Mouse (Mus musculus): ENCODE results near the gene Scaf8. TPM values are rescaled to one million over a fixed set of nuclear protein-coding genes. Genes with fewer than 3 reads are reported as not detected.

Scaf8 gene
- total and polyA plus RNA-seq, 3 experiments, result 23.9 to 47.3 (median 30.7) TPM

DNA sequence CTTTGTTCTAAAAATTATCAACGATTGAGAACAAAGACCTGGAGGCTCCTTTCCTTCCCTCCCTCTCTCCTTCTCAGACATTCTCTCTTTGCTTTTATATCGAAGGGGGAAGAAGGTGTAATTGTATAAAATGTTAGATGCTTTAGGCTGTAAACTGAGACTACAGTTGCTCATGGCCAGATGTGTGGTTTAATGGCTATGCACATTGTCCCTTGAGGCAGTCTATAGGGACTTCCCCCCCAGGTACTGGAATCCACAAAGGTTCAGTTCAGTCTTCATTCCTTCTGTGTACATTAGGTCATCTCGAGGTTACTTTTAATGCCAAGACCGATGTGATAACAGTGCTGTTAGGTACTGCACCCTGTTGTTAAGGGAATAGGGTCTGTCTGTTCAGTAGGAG is 89.1 kb downstream of the Scaf8 start:
- H3K4me3 ChIP-seq (replicated peaks in 1 of 3; ENCODE audit: low read depth in 2 of 3, low read length in 2 of 3, poor library complexity in 1 of 3), result no peak overlapping the region
- H3K27me3 ChIP-seq (replicated peaks), result no peaks in the 10 kb centered on the region
- no peak overlapping the region for H3K9ac ChIP-seq (ENCODE audit: insufficient read depth, low read depth)
- in situ Hi-C loops (cut with MboI; ENCODE audit: low pct_ligation_motif_present, low pct_unique_long_range_greater_than_20kb, low sequenced_read_pairs), result no loop called here
- peak; percentile 52 for DNase-seq (ENCODE audit: extremely low read depth)
- H3K79me2 ChIP-seq (replicated peaks; ENCODE audit: control insufficient read depth, extremely low read depth, insufficient read depth, poor library complexity, severe bottlenecking), result peaks cover 29% of the 10 kb centered on the region
- peaks cover 18 to 60% of the 10 kb centered on the region in 2 experiments for H3K4me1 ChIP-seq (ENCODE audit: control insufficient read depth in 1 of 2, insufficient read depth in 2 of 2)
- peak overlapping the region; percentile 43; the same call in 1 of the 2 replicates for H3K27ac ChIP-seq (ENCODE audit: insufficient read depth, low read depth)
- dilution Hi-C loops (cut with MboI; ENCODE audit: extremely low pct_ligation_motif_present, extremely low pct_unique_long_range_greater_than_20kb, low sequenced_read_pairs), result no loop called here
- no peaks in the 10 kb centered on the region for H3K9me3 ChIP-seq (replicated peaks; ENCODE audit: low read length)
- TF ChIP-seq MAX (IDR thresholded peaks at IDR 0.05; ENCODE audit: low read length) (0 out of 2 replicates have a peak, but pooled peaks have one; percentile 15), GABPA (IDR thresholded peaks at IDR 0.05; ENCODE audit: insufficient replicate concordance, low read depth, low read length) (no peak), EP300 (IDR thresholded peaks at IDR 0.05; ENCODE audit: low read length) (peak; percentile 53), ZKSCAN1 (IDR thresholded peaks at IDR 0.05; ENCODE audit: borderline replicate concordance, low read depth, low read length) (no peak), KAT2A (IDR thresholded peaks at IDR 0.05; ENCODE audit: insufficient replicate concordance, low read length) (no peak), RAD21 (IDR thresholded peaks at IDR 0.05; ENCODE audit: low read depth, low read length) (no peak), MEF2A (IDR thresholded peaks at IDR 0.05; ENCODE audit: borderline replicate concordance, low read depth, low read length) (no peak), BHLHE40 (IDR thresholded peaks at IDR 0.05; ENCODE audit: low read depth, low read length) (peak; percentile 14; the same call in 1 of the 2 replicates)
- H3K36me3 ChIP-seq (replicated peaks in 1 of 2; ENCODE audit: control insufficient read depth in 1 of 2, insufficient read depth in 1 of 2, low read length in 1 of 2), result peaks cover 22 to 75% of the 10 kb centered on the region in 2 experiments
- H3K4me2 ChIP-seq (ENCODE audit: insufficient read depth, low read depth, poor library complexity, severe bottlenecking), result peak overlapping the region; percentile 21; the same call in 1 of the 2 replicates

DNA sequence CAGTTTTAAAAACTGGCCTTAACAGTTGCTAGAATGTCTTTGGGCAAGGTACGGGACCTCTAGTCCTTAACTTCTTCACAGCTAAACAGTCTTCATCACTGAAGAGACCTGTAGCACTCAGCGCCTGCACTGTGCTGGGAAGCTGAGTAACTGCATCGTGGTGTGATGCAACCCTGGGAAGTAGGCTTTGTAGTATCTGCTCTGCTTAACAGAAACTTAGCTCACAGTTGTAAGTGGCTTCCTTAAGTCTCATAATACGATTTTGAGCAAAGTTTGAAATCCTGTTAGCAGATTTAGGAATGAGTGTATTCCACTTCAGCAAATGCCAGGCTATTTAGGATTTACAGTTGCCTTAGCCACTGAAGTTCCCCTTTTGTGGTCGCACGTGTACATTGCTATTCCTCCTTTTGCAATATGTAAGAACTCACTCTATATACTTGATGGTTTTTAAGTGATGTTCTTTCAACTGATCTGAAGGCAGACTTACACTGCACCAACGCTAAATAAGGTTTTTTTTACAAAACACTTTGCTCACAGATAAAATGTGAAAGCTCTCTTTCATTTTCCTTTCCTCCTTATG is 90.1 kb downstream of the Scaf8 start:
- H3K4me1 ChIP-seq (ENCODE audit: control insufficient read depth in 1 of 2, insufficient read depth in 2 of 2), result peaks cover 18 to 60% of the 10 kb centered on the region in 2 experiments
- H3K27ac ChIP-seq (ENCODE audit: insufficient read depth, low read depth), result no peak overlapping the region
- in situ Hi-C loops (cut with MboI; ENCODE audit: low pct_ligation_motif_present, low pct_unique_long_range_greater_than_20kb, low sequenced_read_pairs), result no loop called here

More for the DNA sequence above, 90.1 kb downstream of the Scaf8 start:
- TF ChIP-seq CHD1 (IDR thresholded peaks at IDR 0.05; ENCODE audit: low read depth, low read length), result no peak
- no peak for TF ChIP-seq NRF1 (IDR thresholded peaks at IDR 0.05; ENCODE audit: low read depth, low read length)
- TF ChIP-seq RAD21 (IDR thresholded peaks at IDR 0.05; ENCODE audit: low read depth, low read length), result no peak
- TF ChIP-seq USF1 (IDR thresholded peaks at IDR 0.05; ENCODE audit: low read depth, low read length), result no peak
- peak; percentile 15; the same call in 1 of the 2 replicates for TF ChIP-seq EP300 (IDR thresholded peaks at IDR 0.05; ENCODE audit: low read length)
- TF ChIP-seq BHLHE40 (IDR thresholded peaks at IDR 0.05; ENCODE audit: low read depth, low read length), result peak; percentile 58; the same call in 1 of the 2 replicates
- no peak for TF ChIP-seq HCFC1 (IDR thresholded peaks at IDR 0.05; ENCODE audit: low read depth, low read length)
- no peak for TF ChIP-seq ZNF384 (IDR thresholded peaks at IDR 0.05; ENCODE audit: low read depth, low read length)
- H3K9me3 ChIP-seq (replicated peaks; ENCODE audit: low read length), result no peaks in the 10 kb centered on the region
- no peak overlapping the region for H3K9ac ChIP-seq (ENCODE audit: insufficient read depth, low read depth)
- no peak overlapping the region for H3K4me3 ChIP-seq (replicated peaks in 1 of 3; ENCODE audit: low read depth in 2 of 3, low read length in 2 of 3, poor library complexity in 1 of 3)
- no peak for DNase-seq (ENCODE audit: extremely low read depth)
- peaks cover 31% of the 10 kb centered on the region for H3K79me2 ChIP-seq (replicated peaks; ENCODE audit: control insufficient read depth, extremely low read depth, insufficient read depth, poor library complexity, severe bottlenecking)
- H3K36me3 ChIP-seq (replicated peaks in 1 of 2; ENCODE audit: control insufficient read depth in 1 of 2, insufficient read depth in 1 of 2, low read length in 1 of 2), result peaks cover 29 to 74% of the 10 kb centered on the region in 2 experiments
- dilution Hi-C loops (cut with MboI; ENCODE audit: extremely low pct_ligation_motif_present, extremely low pct_unique_long_range_greater_than_20kb, low sequenced_read_pairs), result no loop called here
- H3K4me2 ChIP-seq (ENCODE audit: insufficient read depth, low read depth, poor library complexity, severe bottlenecking), result no peak overlapping the region
- H3K27me3 ChIP-seq (replicated peaks), result no peaks in the 10 kb centered on the region
